In the genomic region with DNA sequence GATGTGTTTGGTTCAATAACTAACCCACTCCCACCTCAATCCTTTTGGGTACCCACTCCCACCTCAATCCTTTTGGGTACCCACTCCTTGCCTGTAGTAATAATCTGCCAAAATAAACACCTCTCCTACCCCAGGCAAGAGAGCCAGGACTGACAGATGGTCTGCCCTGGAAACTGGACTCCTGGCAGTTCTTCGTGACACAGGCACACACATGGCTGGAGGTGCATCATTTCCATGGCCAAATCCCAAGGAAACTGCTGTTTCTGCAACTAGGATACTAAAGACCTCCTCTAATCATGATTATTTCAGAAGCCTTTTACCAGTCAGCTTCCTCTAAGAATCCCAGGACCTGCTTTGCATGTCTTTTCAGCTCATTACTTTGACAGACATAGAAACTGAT, we compare ENCODE assay signal across 17 mouse cellular contexts.
A peak's percentile ranks its signal among the peaks of the same experiment; 100 is the strongest.
DNase-seq lines count a peak whose midpoint lies in the region.
"Had no signal": no experiment of that assay in that cellular context is flagged by ENCODE, and none has a peak within 500 bp of the region (broad histone marks: within the 10 kb centered on the region; RNA-seq: fewer than 3 reads in every experiment).

No protein-coding gene starts in this region.

- DNase-seq in left cerebral cortex, postnatal 4 days, result peak; percentile 53
- no peak for DNase-seq in left cerebral cortex, adult 8-10 months (ENCODE audit: low spot score in 2 of 2)
- DNase-seq in cerebellum, adult 11-12 months, result peak; percentile 79
- peak; percentile 85 for DNase-seq in cerebellum, adult 9-11 months
- DNase-seq in layer of hippocampus, adult 9-10 months (ENCODE audit: low spot score), result no peak
- no peak for DNase-seq in lung, postnatal 25 days (ENCODE audit: low spot score)
- no peak for DNase-seq in heart, postnatal 14 days
- DNase-seq: adrenal gland, postnatal 36 days; heart, adult 11 months; heart, postnatal 36 days; kidney, adult 18-20 months; kidney, postnatal 36 days; lung, embryonic 14.5 days; lung, postnatal 14 days; right cerebral cortex, adult 18-20 months; spleen, adult 18-20 months; thymus, postnatal 14 days had no signal

- intact Hi-C loops in left cerebral cortex, postnatal 4 days (cut with DNase I), result no loop called here
- intact Hi-C loops in heart, postnatal 14 days (cut with DNase I), result no loop called here

Comparison
In these comparisons a context has a peak if more than half of its experiments do, and no peak if none do; other contexts are left out.
1. DNase-seq: peak in left cerebral cortex, postnatal 4 days (single experiment), cerebellum, adult 11-12 months (single experiment) and cerebellum, adult 9-11 months (single experiment); none in left cerebral cortex, adult 8-10 months (0 of 2), layer of hippocampus, adult 9-10 months (single experiment), lung, postnatal 25 days (single experiment) and heart, postnatal 14 days (0 of 2).